Comparison of ENCODE assay signal across 24 mouse cellular contexts in genomic region chr1:127304281-127304680, GRCm38 (mm10).
A peak's percentile ranks its signal among the peaks of the same experiment; 100 is the strongest.
DNase-seq lines count a peak whose midpoint lies in the region; ATAC-seq and TF ChIP-seq lines count a peak whose summit lies in the region.
"Had no signal": no experiment of that assay in that cellular context is flagged by ENCODE, and none has a peak within 500 bp of the region (broad histone marks: within the 10 kb centered on the region; RNA-seq: fewer than 3 reads in every experiment).

No protein-coding gene starts in this region.

- WGBS in thymus, adult 2 months: 69% methylated on average over 2 of the region's 2 CpGs
- WGBS in forebrain, embryonic 10.5 days: 91% methylated on average over 2 of the region's 2 CpGs

- no peaks in the 10 kb centered on the region for H3K36me3 ChIP-seq in thymus, adult 2 months (ENCODE audit: control insufficient read depth, insufficient read depth, low read length)
- peaks cover 10% of the 10 kb centered on the region for H3K36me3 ChIP-seq in forebrain, embryonic 10.5 days (replicated peaks)
- H3K36me3 ChIP-seq: forebrain, embryonic 15.5 days; G1E had no signal

- DNase-seq in thymus, adult 2 months: no peak
- DNase-seq in thymus, adult 18-20 months: no peak
- DNase-seq in CD4-positive helper T cell, adult 2 months (ENCODE audit: low read depth, low spot score): peak; percentile 37
- DNase-seq in induced T-regulatory cell, adult 2 months (ENCODE audit: low read depth): peak; percentile 64
- DNase-seq in forebrain, embryonic 10.5 days (ENCODE audit: extremely low spot score, low spot score): no peak
- no peak for DNase-seq in lung, postnatal 10 days
- no peak for DNase-seq in cerebellum, postnatal 25 days
- DNase-seq: adrenal gland, adult 8-10 months; adrenal gland, postnatal 25 days; B cell, adult 2 months; cerebellum, adult 11-12 months; cerebellum, adult 8-10 months; cerebellum, postnatal 10 days; gastrocnemius, postnatal 25 days; heart, adult 2 months had no signal

- no peaks in the 10 kb centered on the region for H3K27me3 ChIP-seq in thymus, adult 2 months (ENCODE audit: control insufficient read depth, insufficient read depth, low read length)
- no peaks in the 10 kb centered on the region for H3K27me3 ChIP-seq in forebrain, embryonic 10.5 days (ENCODE audit: poor library complexity, severe bottlenecking)
- H3K27me3 ChIP-seq: CH12.LX; forebrain, embryonic 15.5 days; heart, embryonic 13.5 days; hindbrain, embryonic 13.5 days had no signal

- no peak overlapping the region for H3K4me3 ChIP-seq in thymus, adult 2 months (ENCODE audit: control insufficient read depth, insufficient read depth, low read length)
- H3K4me3 ChIP-seq in forebrain, embryonic 10.5 days: no peak overlapping the region
- H3K4me3 ChIP-seq: forebrain, embryonic 15.5 days; heart, adult 2 months; heart, embryonic 10.5 days; heart, embryonic 13.5 days; hindbrain, embryonic 13.5 days had no signal

- peak overlapping the region; percentile 76 for H3K27ac ChIP-seq in thymus, adult 2 months (ENCODE audit: control insufficient read depth, insufficient read depth, low read length)
- H3K27ac ChIP-seq in forebrain, embryonic 10.5 days: no peak overlapping the region
- H3K27ac ChIP-seq: forebrain, embryonic 15.5 days; heart, adult 2 months; heart, embryonic 10.5 days; heart, embryonic 13.5 days; hindbrain, embryonic 13.5 days had no signal

- peaks cover 75% of the 10 kb centered on the region for H3K4me1 ChIP-seq in thymus, adult 2 months (replicated peaks; ENCODE audit: control insufficient read depth, insufficient read depth, low read length)
- H3K4me1 ChIP-seq in forebrain, embryonic 10.5 days: no peaks in the 10 kb centered on the region
- H3K4me1 ChIP-seq: forebrain, embryonic 15.5 days had no signal

- no peak for TF ChIP-seq CTCF in thymus, adult 2 months (IDR thresholded peaks at IDR 0.05; ENCODE audit: borderline replicate concordance, control insufficient read depth, extremely low read depth, insufficient read depth, low read length, poor library complexity)

- peak; percentile 50 for ATAC-seq in CD4-positive, CD25-positive, alpha-beta regulatory T cell, adult 4 months
- ATAC-seq: forebrain, embryonic 15.5 days; hindbrain, embryonic 16.5 days; intestine, postnatal 0 days had no signal

- no peak for TF ChIP-seq POLR2A in thymus, adult 2 months (IDR thresholded peaks at IDR 0.05; ENCODE audit: control insufficient read depth, extremely low read depth, insufficient read depth, low read length, poor library complexity)

- H3K9me3 ChIP-seq in forebrain, embryonic 10.5 days: no peaks in the 10 kb centered on the region
- H3K9me3 ChIP-seq: forebrain, embryonic 15.5 days; heart, embryonic 10.5 days; heart, embryonic 13.5 days; hindbrain, embryonic 13.5 days had no signal

Comparison
In these comparisons a context has a peak if more than half of its experiments do, and no peak if none do; other contexts are left out.
1. DNase-seq: peak in CD4-positive helper T cell, adult 2 months (single experiment) and induced T-regulatory cell, adult 2 months (single experiment); none in thymus, adult 2 months (single experiment), thymus, adult 18-20 months (0 of 2), forebrain, embryonic 10.5 days (single experiment), lung, postnatal 10 days (single experiment) and cerebellum, postnatal 25 days (0 of 2).